Mouse (Mus musculus) heart, embryonic 15.5 days (tissue): ENCODE results near the gene Umod. TPM values are rescaled to one million over a fixed set of nuclear protein-coding genes. Genes with fewer than 3 reads are reported as not detected.

Experiments
- ATAC-seq: fragments of 200-750 bp; cut with Nextera tagmentation; replicated peaks from 2 replicates; pipeline ENCODE4 v1.8.0; 2017; ENCODE audit warnings: low read depth, moderate TSS enrichment; ENCODE audit not compliant: insufficient number of reproducible peaks, insufficient read depth, low FRiP score
- H3K27ac ChIP-seq: fragments of 300-500 bp; sonication (generic); 2 replicates; pipeline ENCODE4 v1.5.1; 2015; ENCODE audit warnings: mild to moderate bottlenecking, inconsistent platforms
- H3K27me3 ChIP-seq: fragments of 300-500 bp; sonication (generic); 2 replicates; pipeline ENCODE4 v1.6.1; 2015; ENCODE audit warnings: inconsistent platforms
- H3K36me3 ChIP-seq: fragments of 300-500 bp; sonication (generic); 2 replicates; pipeline ENCODE4 v1.6.1; 2015; ENCODE audit warnings: mild to moderate bottlenecking, inconsistent platforms
- H3K4me1 ChIP-seq: fragments of 300-500 bp; sonication (generic); replicated peaks from 2 replicates; pipeline ENCODE4 v1.6.1; 2015; ENCODE audit warnings: inconsistent platforms
- H3K4me2 ChIP-seq: fragments of 300-500 bp; sonication (generic); 2 replicates; pipeline ENCODE4 v1.6.1; 2015; ENCODE audit warnings: inconsistent platforms, mild to moderate bottlenecking, moderate library complexity
- H3K4me3 ChIP-seq: fragments of 300-500 bp; sonication (generic); 2 replicates; pipeline ENCODE4 v1.5.1; 2015; ENCODE audit warnings: mild to moderate bottlenecking, inconsistent platforms
- H3K9ac ChIP-seq: fragments of 300-500 bp; sonication (generic); 2 replicates; pipeline ENCODE4 v1.6.1; 2015; ENCODE audit warnings: mild to moderate bottlenecking, inconsistent platforms
- H3K9me3 ChIP-seq: fragments of 300-500 bp; sonication (generic); replicated peaks from 2 replicates; pipeline ENCODE4 v1.6.1; 2016; ENCODE audit warnings: inconsistent platforms
- WGBS: fragments of 180-500 bp; shearing (Covaris S2); methylation state at CpG from one replicate; pipeline ENCODE4 v1.1.7; 2015; ENCODE audit warnings: mixed read lengths; 5-methylcytosine and 5-hydroxymethylcytosine counted together
- polyA plus RNA-seq: library from polyadenylated mRNA; unstranded; fragments of >200 nt; fragmentation: Nextera tagmentation; extraction: Ambion mirVana; gene quantifications from 2 replicates; pipeline ENCODE4 v1.2.1, GENCODE M21; 2015

Gene Umod
- polyA plus RNA-seq, 1 experiment from 2014 or later = not detected

- H3K4me3 ChIP-seq = no peak overlapping the region
- H3K36me3 ChIP-seq = no peaks in the 10 kb centered on the region
- H3K4me2 ChIP-seq = no peak overlapping the region
- H3K27ac ChIP-seq = no peak overlapping the region
- no peaks in the 10 kb centered on the region for H3K4me1 ChIP-seq
- H3K27me3 ChIP-seq = no peaks in the 10 kb centered on the region
- no peaks in the 10 kb centered on the region for H3K9me3 ChIP-seq
- no peak for ATAC-seq
- no peak overlapping the region for H3K9ac ChIP-seq
- 13% methylated on average over 6 of the region's 6 CpGs for WGBS
These were observed 51.9 kb downstream of the Umod start for GRCm38 (mm10) chr7:119427180-119427616.

- Histone ChIP-seq H3K4me2 (no peak overlapping the region), H3K9ac (no peak overlapping the region), H3K27ac (no peak overlapping the region), H3K27me3 (no peaks in the 10 kb centered on the region), H3K4me3 (no peak overlapping the region), H3K36me3 (no peaks in the 10 kb centered on the region), H3K4me1 (no peaks in the 10 kb centered on the region), H3K9me3 (no peaks in the 10 kb centered on the region)
- 11% methylated on average over 2 of the region's 2 CpGs for WGBS
- ATAC-seq = no peak
These were observed 58.4 kb downstream of the Umod start for GRCm38 (mm10) chr7:119420730-119421129.

- Histone ChIP-seq H3K27ac (no peak overlapping the region), H3K36me3 (no peaks in the 10 kb centered on the region), H3K4me1 (no peaks in the 10 kb centered on the region), H3K4me2 (no peak overlapping the region), H3K4me3 (no peak overlapping the region), H3K27me3 (no peaks in the 10 kb centered on the region), H3K9ac (no peak overlapping the region), H3K9me3 (no peaks in the 10 kb centered on the region)
- no peak for ATAC-seq
- 63% methylated on average over 1 of the region's 1 CpGs for WGBS
These were observed 60.6 kb downstream of the Umod start for GRCm38 (mm10) chr7:119418523-119418922.

Other genes starting within 250 kb of the Umod start
- not detected in 2 replicates for gene Gp2, start 20.0 kb downstream of the Umod start, polyA plus RNA-seq
- gene Acsm5, start 40.2 kb upstream of the Umod start, polyA plus RNA-seq = not detected in 2 replicates
- gene Pdilt, start 44.2 kb upstream of the Umod start, polyA plus RNA-seq = not detected in 2 replicates
- not detected in 2 replicates for gene Acsm2, start 75.1 kb upstream of the Umod start, polyA plus RNA-seq
- 0.75 TPM in 1 of 2 replicates, not detected in the other for gene Acsm1, start 127.7 kb upstream of the Umod start, polyA plus RNA-seq
- not detected in 2 replicates for gene Acsm4, start 210.7 kb upstream of the Umod start, polyA plus RNA-seq
- gene Thumpd1, start 241.5 kb upstream of the Umod start, polyA plus RNA-seq = 42.6 and 49.9 TPM in 2 replicates